Mouse (Mus musculus) intestine, embryonic 16.5 days (tissue): Measurements from ENCODE around the gene Exd2. TPM values are rescaled to one million over a fixed set of nuclear protein-coding genes. Genes with fewer than 3 reads are reported as not detected.
"Not testable (repeated sequence)": the region's sequence is repeated elsewhere in the genome, so short reads cannot be mapped to it uniquely, and the experiment has no call there.

Experiments
- ATAC-seq: fragments of 200-750 bp; cut with Nextera tagmentation; 2 replicates; pipeline ENCODE4 v1.8.0; 2017; ENCODE audit warnings: moderate TSS enrichment, moderate library complexity
- H3K27ac ChIP-seq: fragments of 300-500 bp; sonication (generic); 2 replicates; pipeline ENCODE4 v1.5.1; 2014; ENCODE audit warnings: mild to moderate bottlenecking, low read length
- H3K27me3 ChIP-seq: fragments of 300-500 bp; sonication (generic); replicated peaks from 2 replicates; pipeline ENCODE4 v1.6.1; 2014; ENCODE audit warnings: low read length, control low read depth, mixed read lengths; ENCODE audit not compliant: control insufficient read depth, insufficient read depth
- H3K36me3 ChIP-seq: fragments of 300-500 bp; sonication (generic); 2 replicates; pipeline ENCODE4 v1.6.1; 2014; ENCODE audit warnings: low read length, control low read depth; ENCODE audit not compliant: control insufficient read depth, insufficient read depth
- H3K4me1 ChIP-seq: fragments of 300-500 bp; sonication (generic); 2 replicates; pipeline ENCODE4 v1.6.1; 2014; ENCODE audit warnings: low read length, control low read depth, mixed read lengths; ENCODE audit not compliant: control insufficient read depth, insufficient read depth
- H3K4me2 ChIP-seq: fragments of 300-500 bp; sonication (generic); 2 replicates; pipeline ENCODE4 v1.6.1; 2014; ENCODE audit warnings: low read depth, low read length, control low read depth
- H3K4me3 ChIP-seq: fragments of 300-500 bp; sonication (generic); 2 replicates; pipeline ENCODE4 v1.5.1; 2014; ENCODE audit warnings: mild to moderate bottlenecking, low read length
- H3K9ac ChIP-seq: fragments of 300-500 bp; sonication (generic); 2 replicates; pipeline ENCODE4 v1.6.1; 2014; ENCODE audit warnings: low read depth, low read length
- H3K9me3 ChIP-seq: fragments of 300-500 bp; sonication (generic); 2 replicates; pipeline ENCODE4 v1.6.1; 2016; ENCODE audit warnings: low read length, control low read depth; ENCODE audit not compliant: control insufficient read depth
- WGBS: fragments of 180-500 bp; shearing (Covaris S2); extraction: QIAGEN DNeasy Blood & Tissue Kit; methylation state at CpG from one replicate; pipeline ENCODE4 v1.1.7; 2014; 5-methylcytosine and 5-hydroxymethylcytosine counted together
- polyA plus RNA-seq: library from polyadenylated mRNA; unstranded; fragments of >200 nt; fragmentation: Nextera tagmentation; extraction: Ambion mirVana; gene quantifications from 2 replicates; pipeline ENCODE4 v1.2.1, GENCODE M21; 2015

The Exd2 gene
- polyA plus RNA-seq, 1 experiment from 2014 or later, result 21.0 TPM

GRCm38 (mm10) chr12:80440957-80441356 is 21.9 kb upstream of the Exd2 start:
- WGBS, result 85% methylated on average over 2 of the region's 2 CpGs
- Histone ChIP-seq H3K4me2 (no peak overlapping the region), H3K4me3 (no peak overlapping the region), H3K9ac (no peak overlapping the region), H3K27me3 (no peaks in the 10 kb centered on the region), H3K27ac (no peak overlapping the region), H3K36me3 (no peaks in the 10 kb centered on the region), H3K4me1 (peaks cover 6% of the 10 kb centered on the region; the same call in 1 of the 2 replicates), H3K9me3 (no peaks in the 10 kb centered on the region)
- no peak for ATAC-seq

DNA sequence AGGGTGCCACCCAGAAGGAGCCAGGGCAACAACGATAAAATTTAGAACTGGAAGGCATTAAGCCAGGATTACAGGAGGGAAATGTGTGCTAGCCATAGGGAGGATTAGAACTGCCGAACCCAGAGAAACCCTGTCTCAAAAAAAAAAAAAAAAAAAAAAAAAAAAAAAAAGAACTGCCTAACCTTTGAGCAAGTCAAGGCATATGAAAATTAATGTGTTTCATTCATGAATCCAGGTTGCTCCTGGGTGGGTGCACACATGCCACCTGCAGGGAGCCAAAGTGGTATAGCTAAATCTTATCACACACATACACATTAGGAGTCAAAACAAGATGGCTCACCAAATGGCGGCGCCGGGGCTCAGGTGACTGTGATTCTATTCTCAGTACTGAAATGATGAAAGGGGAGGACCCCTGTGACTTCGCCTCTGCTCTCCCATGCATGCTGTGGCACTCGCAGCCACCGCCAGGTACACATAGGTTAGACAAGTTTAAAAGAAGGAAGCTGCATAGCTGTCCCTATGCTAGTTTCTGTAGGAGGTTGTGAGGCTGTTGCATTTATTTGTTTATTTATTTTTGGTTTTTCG is 18.3 kb upstream of the Exd2 start:
- H3K27ac ChIP-seq, result no peak overlapping the region
- no peak overlapping the region for H3K4me2 ChIP-seq
- ATAC-seq, result no peak
- H3K27me3 ChIP-seq, result no peaks in the 10 kb centered on the region
- no peaks in the 10 kb centered on the region for H3K9me3 ChIP-seq
- H3K4me3 ChIP-seq, result no peak overlapping the region
- H3K4me1 ChIP-seq, result no peaks in the 10 kb centered on the region
- no peak overlapping the region for H3K9ac ChIP-seq
- WGBS, result 86% methylated on average over 9 of the region's 9 CpGs
- no peaks in the 10 kb centered on the region for H3K36me3 ChIP-seq

GRCm38 (mm10) chr12:80453506-80453905 is 9.4 kb upstream of the Exd2 start:
- H3K4me3 ChIP-seq, result no peak overlapping the region
- no peak overlapping the region for H3K4me2 ChIP-seq
- H3K27me3 ChIP-seq, result no peaks in the 10 kb centered on the region
- no peaks in the 10 kb centered on the region for H3K9me3 ChIP-seq
- WGBS, result 75% methylated on average over 1 of the region's 1 CpGs
- H3K27ac ChIP-seq, result no peak overlapping the region
- H3K4me1 ChIP-seq, result no peaks in the 10 kb centered on the region
- no peak for ATAC-seq
- H3K9ac ChIP-seq, result no peak overlapping the region
- H3K36me3 ChIP-seq, result no peaks in the 10 kb centered on the region

GRCm38 (mm10) chr12:80458033-80458432 is 4.9 kb upstream of the Exd2 start:
- Histone ChIP-seq H3K9ac (no peak overlapping the region), H3K4me2 (no peak overlapping the region), H3K4me3 (no peak overlapping the region), H3K4me1 (no peaks in the 10 kb centered on the region), H3K9me3 (no peaks in the 10 kb centered on the region), H3K27ac (no peak overlapping the region), H3K36me3 (no peaks in the 10 kb centered on the region), H3K27me3 (no peaks in the 10 kb centered on the region)
- WGBS, result 82% methylated on average over 5 of the region's 5 CpGs
- ATAC-seq, result no peak

DNA sequence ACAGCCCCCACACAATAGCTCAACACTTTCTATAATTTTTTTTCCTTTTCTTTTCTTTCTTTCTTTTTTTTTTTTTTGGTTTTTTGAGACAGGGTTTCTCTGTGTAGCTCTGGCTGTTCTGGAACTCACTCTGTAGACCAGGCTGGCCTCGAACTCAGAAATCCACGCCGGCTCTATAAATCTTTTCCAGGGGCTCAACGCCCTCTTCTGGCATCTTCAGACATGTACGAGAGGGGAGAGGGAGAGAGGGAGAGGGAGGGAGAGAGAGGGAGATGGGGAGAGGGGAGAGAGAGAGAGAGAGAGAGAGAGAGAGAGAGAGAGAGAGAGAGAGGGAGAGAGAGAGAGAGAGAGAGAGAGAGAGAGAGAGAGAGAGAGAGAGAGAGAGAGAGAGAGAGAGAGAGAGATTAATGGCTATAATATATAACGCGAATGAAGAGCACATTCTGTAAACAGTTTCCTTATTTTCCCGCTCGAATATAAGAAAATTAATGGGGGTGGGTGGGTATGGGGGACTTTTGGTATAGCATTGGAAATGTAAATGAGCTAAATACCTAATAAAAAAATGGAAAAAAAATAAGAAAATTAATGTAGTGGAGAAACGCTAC is 501 bp upstream of the Exd2 start:
- not testable (repeated sequence) for H3K36me3 ChIP-seq, H3K27me3 ChIP-seq, H3K9me3 ChIP-seq, H3K27ac ChIP-seq, ATAC-seq, H3K4me1 ChIP-seq
- Histone ChIP-seq H3K9ac (0 out of 2 replicates have a peak overlapping the region, but pooled peaks have one; percentile 80), H3K4me2 (peak overlapping the region; percentile 68), H3K4me3 (peak overlapping the region; percentile 80)
- WGBS, result 8% methylated on average over 10 of the region's 10 CpGs

DNA sequence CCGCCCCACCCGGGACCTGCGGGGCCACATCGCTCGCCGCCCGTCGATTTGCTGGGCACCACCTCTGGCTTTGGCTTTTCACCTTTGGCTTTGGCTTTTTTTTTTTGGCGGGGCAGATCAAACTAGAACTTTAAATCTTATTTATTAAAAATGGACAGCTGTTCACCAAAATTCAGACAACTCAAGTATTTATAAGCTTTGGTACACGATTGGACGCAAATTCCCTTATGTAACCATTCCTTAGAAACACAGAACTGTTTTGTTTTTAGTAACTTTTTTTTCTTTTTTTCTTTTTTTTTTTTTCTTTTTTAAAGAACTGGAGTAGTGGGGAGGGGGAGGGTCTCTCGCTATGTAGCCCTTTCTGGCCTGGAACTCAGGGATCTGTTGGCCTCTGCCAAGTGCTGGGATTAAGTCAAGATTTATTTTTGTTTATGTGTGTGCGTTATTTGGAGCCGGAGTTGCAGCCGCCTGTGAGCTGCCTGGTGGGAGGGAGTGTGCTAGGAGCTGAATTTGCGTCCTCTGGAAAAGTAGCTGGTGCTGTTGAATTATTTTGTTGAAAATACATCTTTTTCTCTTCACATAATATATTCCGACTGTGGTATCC is 873 bp downstream of the Exd2 start:
- Histone ChIP-seq H3K9ac (peak overlapping the region; percentile 80), H3K4me1 (no peaks in the 10 kb centered on the region), H3K4me2 (peak overlapping the region; percentile 68), H3K4me3 (peak overlapping the region; percentile 80), H3K9me3 (no peaks in the 10 kb centered on the region), H3K27ac (peak overlapping the region; percentile 83), H3K27me3 (no peaks in the 10 kb centered on the region), H3K36me3 (no peaks in the 10 kb centered on the region)
- WGBS, result 9% methylated on average over 17 of the region's 17 CpGs
- ATAC-seq, result no peak; the same call in 1 of the 2 replicates

- Histone ChIP-seq H3K27me3 (no peaks in the 10 kb centered on the region), H3K36me3 (no peaks in the 10 kb centered on the region), H3K9ac (no peak overlapping the region), H3K27ac (no peak overlapping the region), H3K4me3 (no peak overlapping the region), H3K4me2 (no peak overlapping the region), H3K9me3 (no peaks in the 10 kb centered on the region), H3K4me1 (no peaks in the 10 kb centered on the region)
- ATAC-seq, result no peak
- 83% methylated on average over 2 of the region's 2 CpGs for whole genome bisulfite sequencing
Measured at GRCm38 (mm10) chr12:80470206-80470605, 7.3 kb downstream of the Exd2 start.

DNA sequence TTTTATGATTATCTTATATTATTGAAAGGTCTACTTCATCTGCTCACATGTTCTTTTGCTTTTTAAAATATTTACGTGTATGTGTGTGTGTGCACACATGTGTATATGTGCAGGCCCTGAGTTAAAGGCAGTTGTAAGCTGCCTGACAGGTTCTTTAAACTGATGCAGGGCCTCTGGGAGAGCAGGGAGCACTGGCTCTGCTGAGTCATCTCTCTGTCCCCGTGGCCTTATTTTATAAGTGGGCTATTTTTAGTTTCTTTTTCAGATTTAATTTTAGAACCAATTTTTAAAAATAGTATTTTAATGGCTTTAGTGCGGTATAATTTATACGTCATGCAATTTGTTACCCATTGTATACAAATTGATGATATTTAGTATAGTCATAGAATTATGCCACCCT is 9.0 kb downstream of the Exd2 start:
- 66% methylated on average over 4 of the region's 4 CpGs for WGBS
- Histone ChIP-seq H3K27me3 (no peaks in the 10 kb centered on the region), H3K4me1 (no peaks in the 10 kb centered on the region)

GRCm38 (mm10) chr12:80473731-80474130 is 10.8 kb downstream of the Exd2 start:
- 88% methylated on average over 3 of the region's 3 CpGs for WGBS
- ATAC-seq, result no peak
- no peaks in the 10 kb centered on the region for H3K4me1 ChIP-seq
- no peak overlapping the region for H3K4me3 ChIP-seq
- H3K36me3 ChIP-seq, result no peaks in the 10 kb centered on the region
- no peak overlapping the region for H3K27ac ChIP-seq
- no peak overlapping the region for H3K4me2 ChIP-seq
- no peaks in the 10 kb centered on the region for H3K27me3 ChIP-seq
- no peaks in the 10 kb centered on the region for H3K9me3 ChIP-seq
- H3K9ac ChIP-seq, result no peak overlapping the region

More for the DNA sequence above, 9.0 kb downstream of the Exd2 start:
- no peaks in the 10 kb centered on the region for H3K36me3 ChIP-seq
- no peaks in the 10 kb centered on the region for H3K9me3 ChIP-seq
- H3K4me2 ChIP-seq, result no peak overlapping the region
- no peak overlapping the region for H3K27ac ChIP-seq
- no peak overlapping the region for H3K4me3 ChIP-seq
- no peak for ATAC-seq
- no peak overlapping the region for H3K9ac ChIP-seq
